Mouse (Mus musculus) liver, embryonic 15.5 days (tissue): ENCODE measurements around the gene Krtap4-16. TPM values are rescaled to one million over a fixed set of nuclear protein-coding genes. Genes with fewer than 3 reads are reported as not detected.
"Not testable (repeated sequence)": the region's sequence is repeated elsewhere in the genome, so short reads cannot be mapped to it uniquely, and the experiment has no call there.

Experiments
- ATAC-seq: fragments of 200-750 bp; cut with Nextera tagmentation; 2 replicates; pipeline ENCODE4 v1.8.0; 2017; ENCODE audit warnings: moderate number of reproducible peaks, mild to moderate bottlenecking, moderate library complexity; ENCODE audit not compliant: insufficient read depth
- H3K27ac ChIP-seq: fragments of 300-500 bp; sonication (generic); replicated peaks from 2 replicates; pipeline ENCODE4 v1.5.1; 2015; ENCODE audit warnings: mild to moderate bottlenecking, inconsistent platforms
- H3K27me3 ChIP-seq: fragments of 300-500 bp; sonication (generic); 2 replicates; pipeline ENCODE4 v1.6.1; 2015; ENCODE audit warnings: mild to moderate bottlenecking, inconsistent platforms
- H3K36me3 ChIP-seq: fragments of 300-500 bp; sonication (generic); replicated peaks from 2 replicates; pipeline ENCODE4 v1.6.1; 2015; ENCODE audit warnings: moderate library complexity, mild to moderate bottlenecking, inconsistent platforms
- H3K4me1 ChIP-seq: fragments of 300-500 bp; sonication (generic); replicated peaks from 2 replicates; pipeline ENCODE4 v1.6.1; 2015; ENCODE audit warnings: inconsistent platforms
- H3K4me2 ChIP-seq: fragments of 300-500 bp; sonication (generic); 2 replicates; pipeline ENCODE4 v1.6.1; 2015; ENCODE audit warnings: moderate library complexity, mild to moderate bottlenecking, inconsistent platforms
- H3K4me3 ChIP-seq: fragments of 300-500 bp; sonication (generic); replicated peaks from 2 replicates; pipeline ENCODE4 v1.5.1; 2015; ENCODE audit warnings: mild to moderate bottlenecking, inconsistent platforms
- H3K9ac ChIP-seq: fragments of 300-500 bp; sonication (generic); 2 replicates; pipeline ENCODE4 v1.6.1; 2015; ENCODE audit warnings: moderate library complexity, mild to moderate bottlenecking, inconsistent platforms
- H3K9me3 ChIP-seq: fragments of 300-500 bp; sonication (generic); replicated peaks from 2 replicates; pipeline ENCODE4 v1.6.1; 2016; ENCODE audit warnings: inconsistent platforms
- WGBS: fragments of 180-500 bp; shearing (Covaris S2); methylation state at CpG from one replicate; pipeline ENCODE4 v1.1.7; 2015; ENCODE audit warnings: mixed read lengths; ENCODE audit not compliant: insufficient replicate concordance; 5-methylcytosine and 5-hydroxymethylcytosine counted together
- polyA plus RNA-seq: library from polyadenylated mRNA; unstranded; fragments of >200 nt; fragmentation: Nextera tagmentation; extraction: Ambion mirVana; gene quantifications from 2 replicates; pipeline ENCODE4 v1.2.1, GENCODE M21; 2015

The Krtap4-16 gene
- not detected in 2 replicates for polyA plus RNA-seq

DNA sequence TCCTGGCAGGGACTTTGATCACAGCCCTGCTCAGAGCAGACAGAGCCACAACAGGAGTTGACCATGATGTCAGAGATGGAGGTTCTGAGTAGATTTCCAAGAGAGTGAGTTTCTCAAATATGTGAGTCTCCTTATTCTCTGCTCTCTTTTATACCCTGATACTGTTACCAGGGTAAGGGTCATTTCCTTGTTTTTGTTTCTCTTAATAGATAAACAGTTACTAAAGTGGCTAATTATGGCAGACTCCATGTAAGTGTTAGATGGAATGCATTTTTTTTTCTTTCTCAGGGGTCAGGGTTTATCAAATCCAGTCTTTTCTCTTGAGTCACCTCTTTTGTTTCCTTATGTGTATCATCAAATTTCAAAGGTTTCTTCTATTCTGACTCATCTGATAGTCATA is at the start of gene Krtap4-16:
TSS of gene Krtap4-16 (minus strand) at position 101 of the 400 bp plus-strand sequence.
- ATAC-seq, result no peak

DNA sequence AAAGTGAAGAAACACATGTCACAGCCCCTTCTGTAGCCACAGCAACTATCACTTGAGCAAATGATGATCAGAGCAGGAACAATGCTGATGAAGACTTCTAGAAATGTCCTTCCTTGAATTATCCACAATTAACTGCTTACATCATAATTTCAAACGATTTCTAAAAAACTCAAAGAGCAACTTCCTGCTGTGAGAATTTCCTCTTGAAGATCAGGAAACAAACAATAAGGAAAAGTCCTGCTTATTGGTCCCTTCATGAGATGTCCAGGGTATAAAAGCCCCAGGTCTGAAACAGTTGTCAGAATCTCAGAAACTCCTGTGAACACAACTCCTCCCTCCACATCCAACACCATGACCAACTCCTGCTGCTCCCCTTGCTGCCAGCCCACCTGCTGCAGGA is 27.5 kb upstream of the Krtap4-16 start, which contains the start of gene Gm11567:
TSS of gene Gm11567 (plus strand) at position 301 of the 400 bp plus-strand sequence.
- not testable (repeated sequence) for H3K4me3 ChIP-seq, ATAC-seq, H3K36me3 ChIP-seq, H3K27me3 ChIP-seq, H3K9me3 ChIP-seq, H3K4me1 ChIP-seq, H3K27ac ChIP-seq, H3K4me2 ChIP-seq, H3K9ac ChIP-seq
- 15% methylated on average over 1 of the region's 1 CpGs for WGBS

More for the DNA sequence above, at the start of gene Krtap4-16:
- no peaks in the 10 kb centered on the region for H3K9me3 ChIP-seq
- no peaks in the 10 kb centered on the region for H3K27me3 ChIP-seq
- H3K4me2 ChIP-seq, result no peak within 1 kb of the TSS
- H3K4me1 ChIP-seq, result no peaks in the 10 kb centered on the region
- no peak within 1 kb of the TSS for H3K27ac ChIP-seq
- no peaks in the 10 kb centered on the region for H3K36me3 ChIP-seq
- no peak within 1 kb of the TSS for H3K4me3 ChIP-seq
- H3K9ac ChIP-seq, result no peak within 1 kb of the TSS

DNA sequence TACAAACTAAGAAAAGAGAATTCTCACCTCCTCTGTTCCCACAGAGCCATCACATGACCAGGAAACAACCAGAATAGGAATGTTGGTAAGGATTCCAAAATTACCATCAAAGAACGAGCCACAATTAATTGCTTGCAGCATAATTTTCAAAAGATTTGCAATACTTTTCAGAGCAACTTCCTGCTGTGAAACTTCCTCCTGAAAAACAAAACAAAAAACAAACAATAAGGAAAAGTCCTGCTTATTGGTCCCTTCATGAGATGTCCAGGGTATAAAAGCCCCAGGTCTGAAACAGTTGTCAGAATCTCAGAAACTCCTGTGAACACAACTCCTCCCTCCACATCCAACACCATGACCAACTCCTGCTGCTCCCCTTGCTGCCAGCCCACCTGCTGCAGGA is 21.7 kb upstream of the Krtap4-16 start, which contains the start of gene Krtap9-1:
TSS of gene Krtap9-1 (plus strand) at position 301 of the 400 bp plus-strand sequence.
- WGBS, result 48% methylated on average over 1 of the region's 1 CpGs
- not testable (repeated sequence) for H3K4me1 ChIP-seq, ATAC-seq, H3K27me3 ChIP-seq, H3K9ac ChIP-seq, H3K4me2 ChIP-seq, H3K27ac ChIP-seq, H3K9me3 ChIP-seq, H3K4me3 ChIP-seq, H3K36me3 ChIP-seq

DNA sequence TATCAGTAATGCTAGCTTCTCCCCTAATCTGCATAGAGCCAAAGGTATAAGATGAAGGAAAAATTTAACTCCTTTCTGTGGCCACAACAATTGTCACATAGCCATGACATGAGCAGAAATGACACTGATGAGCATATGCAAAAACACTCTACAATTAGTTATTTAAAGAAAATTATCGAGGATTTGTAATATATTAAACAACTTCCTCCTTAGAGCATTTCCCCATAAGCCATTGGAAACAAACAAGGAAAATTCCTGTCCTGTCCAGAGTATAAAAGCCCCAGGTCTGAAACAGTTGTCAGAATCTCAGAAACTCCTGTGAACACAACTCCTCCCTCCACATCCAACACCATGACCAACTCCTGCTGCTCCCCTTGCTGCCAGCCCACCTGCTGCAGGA is 12.8 kb upstream of the Krtap4-16 start, which contains the start of gene Gm11559:
TSS of gene Gm11559 (plus strand) at position 301 of the 400 bp plus-strand sequence.
- ATAC-seq, H3K9me3 ChIP-seq, H3K36me3 ChIP-seq, H3K4me1 ChIP-seq, H3K27ac ChIP-seq, H3K27me3 ChIP-seq, H3K4me3 ChIP-seq, H3K4me2 ChIP-seq, H3K9ac ChIP-seq: not testable (repeated sequence)
- WGBS, result 42% methylated on average over 1 of the region's 1 CpGs

DNA sequence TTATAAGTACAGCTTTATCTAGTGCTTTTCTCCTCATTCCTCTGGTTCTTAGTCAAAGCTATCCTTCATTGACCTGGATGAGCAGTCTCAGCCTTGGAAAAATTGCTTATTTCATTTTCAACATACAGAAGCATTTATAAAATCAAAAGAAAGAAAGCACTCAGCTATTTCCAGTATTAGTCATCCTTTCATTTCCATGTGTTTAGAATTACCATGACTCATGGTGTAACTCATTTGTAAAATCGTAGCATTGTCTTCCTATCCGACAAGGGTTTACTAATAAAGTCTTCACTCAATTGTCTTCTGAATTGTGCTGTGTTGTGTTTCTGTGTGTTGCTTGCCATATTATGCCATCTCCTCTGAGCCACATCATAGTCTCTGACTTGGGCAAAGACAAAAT is 7.4 kb upstream of the Krtap4-16 start:
- Histone ChIP-seq H3K4me3 (no peak overlapping the region), H3K4me1 (no peaks in the 10 kb centered on the region), H3K9ac (no peak overlapping the region), H3K27me3 (no peaks in the 10 kb centered on the region), H3K4me2 (no peak overlapping the region), H3K9me3 (no peaks in the 10 kb centered on the region), H3K36me3 (no peaks in the 10 kb centered on the region), H3K27ac (no peak overlapping the region)
- ATAC-seq, result no peak
- WGBS, result 55% methylated on average over 2 of the region's 2 CpGs

DNA sequence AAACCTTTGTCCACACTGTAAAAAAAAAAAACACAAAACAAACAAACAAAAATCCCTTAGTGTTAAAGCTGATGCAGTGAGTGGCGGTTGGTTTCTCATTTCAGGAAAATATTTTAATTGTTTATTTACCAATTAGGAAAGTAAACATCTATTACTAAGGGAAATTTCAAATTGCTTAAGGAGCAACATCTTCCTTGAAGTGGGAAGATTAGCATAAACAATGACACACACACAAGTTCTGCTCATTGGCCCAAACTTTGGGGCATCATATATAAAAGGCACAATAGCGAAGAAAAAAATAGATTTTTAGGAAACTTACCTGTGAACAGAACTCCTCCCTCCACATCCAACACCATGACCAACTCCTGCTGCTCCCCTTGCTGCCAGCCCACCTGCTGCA is 6.2 kb upstream of the Krtap4-16 start, which contains the start of gene Gm11568:
TSS of gene Gm11568 (plus strand) at position 301 of the 400 bp plus-strand sequence.
- ATAC-seq, result no peak
- no peaks in the 10 kb centered on the region for H3K9me3 ChIP-seq
- no peaks in the 10 kb centered on the region for H3K27me3 ChIP-seq
- H3K36me3 ChIP-seq, result no peaks in the 10 kb centered on the region
- H3K9ac ChIP-seq, result no peak within 1 kb of the TSS
- no peaks in the 10 kb centered on the region for H3K4me1 ChIP-seq
- WGBS, result 55% methylated on average over 2 of the region's 2 CpGs
- no peak within 1 kb of the TSS for H3K4me3 ChIP-seq
- H3K27ac ChIP-seq, result no peak within 1 kb of the TSS
- H3K4me2 ChIP-seq, result no peak within 1 kb of the TSS

DNA sequence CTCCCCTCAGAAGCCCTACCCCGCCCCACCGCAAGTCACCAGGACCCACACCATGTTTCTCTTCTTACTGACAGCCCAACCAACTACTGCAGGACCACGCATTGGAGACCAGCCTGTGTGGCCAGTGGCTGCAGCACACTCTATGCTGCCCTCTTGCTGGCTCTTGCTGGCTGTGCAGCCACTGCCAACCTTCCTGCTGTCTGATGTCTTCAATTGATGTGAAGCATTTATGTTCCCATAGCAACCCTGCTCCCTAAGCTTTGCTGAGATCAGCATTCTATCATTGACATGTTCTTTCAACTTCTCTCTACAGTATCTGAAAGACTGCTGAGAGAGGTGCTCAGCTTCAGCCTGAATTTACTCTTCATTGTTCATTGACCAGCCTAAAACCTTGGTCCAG is 2.7 kb upstream of the Krtap4-16 start:
- H3K4me1 ChIP-seq, result no peaks in the 10 kb centered on the region
- H3K27me3 ChIP-seq, result no peaks in the 10 kb centered on the region
- H3K4me2 ChIP-seq, result no peak overlapping the region
- no peak overlapping the region for H3K4me3 ChIP-seq
- WGBS, result 50% methylated on average over 3 of the region's 3 CpGs
- H3K36me3 ChIP-seq, result no peaks in the 10 kb centered on the region
- H3K9ac ChIP-seq, result no peak overlapping the region
- no peak overlapping the region for H3K27ac ChIP-seq
- ATAC-seq, result no peak
- H3K9me3 ChIP-seq, result no peaks in the 10 kb centered on the region

DNA sequence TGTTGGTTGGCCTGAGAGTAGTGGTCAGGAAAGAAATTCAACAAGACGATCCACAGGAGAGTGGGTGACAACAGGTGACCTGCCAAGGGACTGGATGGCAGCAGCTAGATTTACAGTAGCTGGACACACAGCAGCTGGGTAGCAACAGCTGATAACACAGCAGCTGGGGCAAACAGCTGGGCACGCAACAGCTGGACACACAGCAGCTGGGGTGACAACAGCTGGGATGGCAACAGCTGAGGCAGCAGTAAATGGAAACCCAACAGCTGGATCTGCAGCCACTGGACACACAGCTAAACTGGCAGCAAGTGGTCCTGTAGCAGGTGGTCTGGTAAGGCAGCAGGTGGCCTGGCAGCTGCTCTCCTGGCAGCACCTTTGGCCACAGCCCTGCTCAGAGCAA is 4.7 kb downstream of the Krtap4-16 start:
- no peak for ATAC-seq
- Histone ChIP-seq H3K9ac (no peak overlapping the region), H3K27me3 (no peaks in the 10 kb centered on the region), H3K4me1 (no peaks in the 10 kb centered on the region), H3K27ac (no peak overlapping the region), H3K4me3 (no peak overlapping the region), H3K36me3 (no peaks in the 10 kb centered on the region), H3K9me3 (no peaks in the 10 kb centered on the region), H3K4me2 (no peak overlapping the region)
- WGBS, result 53% methylated on average over 2 of the region's 2 CpGs

DNA sequence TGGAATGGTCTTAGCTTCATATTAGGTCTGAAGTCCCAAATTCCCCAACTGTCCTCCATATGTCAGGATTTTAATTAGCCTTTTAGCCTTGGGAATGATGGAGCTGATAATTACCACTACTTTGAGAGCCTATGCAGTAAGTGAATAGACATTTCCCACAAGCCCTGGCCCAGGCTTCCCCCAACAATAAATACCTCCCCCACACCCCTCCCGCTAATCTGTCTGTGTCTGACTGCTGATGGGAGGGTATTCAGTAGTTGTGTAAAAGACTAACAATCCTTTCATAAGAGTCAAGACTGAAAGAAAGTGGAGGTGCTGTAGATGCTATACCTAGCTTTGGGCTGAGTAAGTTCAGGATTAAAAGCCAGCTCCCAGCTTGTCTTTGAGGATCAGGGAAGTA is 9.2 kb downstream of the Krtap4-16 start:
- no peak overlapping the region for H3K9ac ChIP-seq
- no peaks in the 10 kb centered on the region for H3K4me1 ChIP-seq
- WGBS, result 56% methylated on average over 1 of the region's 1 CpGs
- H3K27ac ChIP-seq, result no peak overlapping the region
- no peak for ATAC-seq
- H3K4me3 ChIP-seq, result no peak overlapping the region
- no peaks in the 10 kb centered on the region for H3K27me3 ChIP-seq
- no peaks in the 10 kb centered on the region for H3K36me3 ChIP-seq
- no peaks in the 10 kb centered on the region for H3K9me3 ChIP-seq
- no peak overlapping the region for H3K4me2 ChIP-seq

DNA sequence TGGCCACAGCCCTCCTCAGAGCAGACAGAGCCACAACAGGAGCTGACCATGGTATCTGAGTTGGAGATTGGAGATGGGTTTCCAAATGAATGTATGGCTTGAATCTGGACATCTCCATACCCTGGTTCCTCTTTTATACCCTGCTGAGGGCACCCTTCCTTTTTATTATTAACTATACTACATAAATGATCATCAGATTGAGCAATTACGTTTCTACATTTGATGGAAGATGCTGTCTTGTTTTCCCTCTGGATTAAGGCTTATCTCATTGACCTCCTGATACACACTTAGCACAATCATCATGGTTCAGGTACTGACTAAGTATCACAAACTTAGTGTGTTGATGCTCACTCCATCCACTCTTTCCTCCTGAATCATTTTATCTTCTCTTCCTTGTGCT is 13.4 kb downstream of the Krtap4-16 start, which contains the start of gene 2300003K06Rik:
TSS of gene 2300003K06Rik (minus strand) at position 101 of the 400 bp plus-strand sequence.
- no peaks in the 10 kb centered on the region for H3K4me1 ChIP-seq
- H3K9ac ChIP-seq, result no peak within 1 kb of the TSS
- no peak within 1 kb of the TSS for H3K4me3 ChIP-seq
- no peaks in the 10 kb centered on the region for H3K27me3 ChIP-seq
- H3K27ac ChIP-seq, result no peak within 1 kb of the TSS
- 31% methylated on average over 1 of the region's 1 CpGs for WGBS
- no peak within 1 kb of the TSS for H3K4me2 ChIP-seq
- no peaks in the 10 kb centered on the region for H3K9me3 ChIP-seq
- no peak for ATAC-seq
- no peaks in the 10 kb centered on the region for H3K36me3 ChIP-seq

DNA sequence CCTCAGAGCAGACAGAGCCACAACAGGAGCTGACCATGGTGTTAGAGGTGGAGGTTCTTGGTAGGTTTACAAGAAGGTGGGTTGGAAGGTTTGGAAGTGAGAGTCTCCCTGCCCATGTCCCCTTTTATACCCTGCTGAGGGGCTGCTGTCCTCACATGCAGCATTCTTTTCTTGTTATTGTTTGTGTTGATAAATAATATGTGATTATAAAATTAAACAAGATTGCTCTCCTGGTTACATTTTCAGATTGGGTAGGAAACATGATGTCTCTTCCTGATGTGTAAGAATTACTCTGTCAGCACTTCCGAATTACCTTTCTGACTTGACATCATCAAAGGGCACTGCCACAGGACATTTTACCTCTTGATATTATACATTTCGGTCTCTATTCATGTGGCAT is 35.8 kb downstream of the Krtap4-16 start, which contains the start of gene Gm11564:
TSS of gene Gm11564 (minus strand) at position 101 of the 400 bp plus-strand sequence.
- not testable (repeated sequence) for H3K9me3 ChIP-seq, H3K27me3 ChIP-seq, H3K9ac ChIP-seq, H3K4me1 ChIP-seq, H3K4me3 ChIP-seq, H3K36me3 ChIP-seq, H3K4me2 ChIP-seq, H3K27ac ChIP-seq, ATAC-seq
- WGBS, result 46% methylated on average over 2 of the region's 2 CpGs

DNA sequence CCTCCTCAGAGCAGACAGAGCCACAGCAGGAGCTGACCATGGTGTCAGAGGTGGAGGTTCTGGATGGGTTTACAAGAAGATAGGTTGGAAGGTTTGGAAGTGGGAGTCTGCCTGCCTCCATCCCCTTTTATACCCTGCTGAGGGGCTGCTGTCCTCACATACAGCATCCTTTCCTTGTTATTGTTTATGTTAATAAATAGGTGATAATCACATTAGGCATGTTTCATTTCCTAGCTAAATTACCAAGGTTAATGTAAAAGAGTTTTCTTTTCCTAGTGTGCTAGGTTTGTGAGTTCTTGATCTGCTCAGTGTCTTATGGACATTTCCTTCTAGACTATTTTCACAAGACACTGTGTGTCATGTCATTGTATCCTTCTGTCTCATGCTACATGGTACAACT is 41.6 kb downstream of the Krtap4-16 start, which contains the start of gene Krtap4-13:
TSS of gene Krtap4-13 (minus strand) at position 101 of the 400 bp plus-strand sequence.
- ATAC-seq, H3K4me2 ChIP-seq, H3K9ac ChIP-seq: not testable (repeated sequence)

More for the DNA sequence above, 41.6 kb downstream of the Krtap4-16 start, which contains the start of gene Krtap4-13:
- not testable (repeated sequence) for H3K27me3 ChIP-seq, H3K9me3 ChIP-seq, H3K4me1 ChIP-seq, H3K36me3 ChIP-seq, H3K27ac ChIP-seq, H3K4me3 ChIP-seq
